Mouse (Mus musculus) thymus, adult 2 months (tissue): ENCODE results near the gene Grrp1. TPM values are rescaled to one million over a fixed set of nuclear protein-coding genes. Genes with fewer than 3 reads are reported as not detected.
"Not testable (repeated sequence)": the region's sequence is repeated elsewhere in the genome, so short reads cannot be mapped to it uniquely, and the experiment has no call there.

ENCODE experiments used
- DNase-seq: peaks from one replicate; pipeline ENCODE4 v3.0.0; 2021
- H3K27ac ChIP-seq: fragments of 200-500 bp; 2 replicates; pipeline ENCODE4 v1.5.1; 2012; ENCODE audit warnings: low read length, control low read depth; ENCODE audit not compliant: control insufficient read depth, insufficient read depth
- H3K27me3 ChIP-seq: fragments of 200-500 bp; 2 replicates; pipeline ENCODE4 v1.6.1; 2012; ENCODE audit warnings: mild to moderate bottlenecking, low read length, moderate library complexity, mixed read lengths; ENCODE audit not compliant: control insufficient read depth, insufficient read depth
- H3K36me3 ChIP-seq: fragments of 200-500 bp; 2 replicates; pipeline ENCODE4 v1.6.1; 2012; ENCODE audit warnings: mild to moderate bottlenecking, low read length, moderate library complexity; ENCODE audit not compliant: control insufficient read depth, insufficient read depth
- H3K4me1 ChIP-seq: fragments of 200-500 bp; replicated peaks from 2 replicates; pipeline ENCODE4 v1.6.1; 2012; ENCODE audit warnings: low read length; ENCODE audit not compliant: control insufficient read depth, insufficient read depth
- H3K4me3 ChIP-seq: fragments of 200-500 bp; 2 replicates; pipeline ENCODE4 v1.5.1; 2012; ENCODE audit warnings: mild to moderate bottlenecking, low read length, control low read depth, moderate library complexity; ENCODE audit not compliant: control insufficient read depth, insufficient read depth
- CTCF ChIP-seq: fragments of 200-500 bp; IDR thresholded peaks from 2 replicates; pipeline ENCODE4 v1.5.1; 2012; ENCODE audit warnings: mild to moderate bottlenecking, control low read depth, low read length, moderate library complexity, borderline replicate concordance; ENCODE audit not compliant: control insufficient read depth, poor library complexity, insufficient read depth; ENCODE audit errors: extremely low read depth
- POLR2A ChIP-seq: fragments of 200-500 bp; IDR thresholded peaks from 2 replicates; pipeline ENCODE4 v1.6.1; 2012; ENCODE audit warnings: mild to moderate bottlenecking, low read length, control low read depth, moderate library complexity; ENCODE audit not compliant: control insufficient read depth, poor library complexity, insufficient read depth; ENCODE audit errors: extremely low read depth
- WGBS: fragments of 180-500 bp; shearing (Covaris S2); methylation state at CpG from one replicate; pipeline ENCODE4 v1.1.7; 2018; 5-methylcytosine and 5-hydroxymethylcytosine counted together
- polyA plus RNA-seq: library from polyadenylated mRNA; depleted of rRNA; stranded (reverse); fragments of >200 nt; gene quantifications from 2 replicates; pipeline ENCODE4 v1.2.3, GENCODE M21; 2012

Gene Grrp1
- polyA plus RNA-seq, 1 experiment, result 6.6 TPM

GRCm38 (mm10) chr4:134296523-134296922 is 42.6 kb upstream of the Grrp1 start:
- TF ChIP-seq CTCF (no peak), POLR2A (no peak)
- no peak overlapping the region for H3K27ac ChIP-seq
- WGBS, result 96% methylated on average over 4 of the region's 4 CpGs

GRCm38 (mm10) chr4:134296096-134296495 is 42.2 kb upstream of the Grrp1 start:
- DNase-seq, H3K4me3 ChIP-seq, H3K36me3 ChIP-seq, H3K27ac ChIP-seq, H3K4me1 ChIP-seq, H3K27me3 ChIP-seq: not testable (repeated sequence)
- WGBS, result 90% methylated on average over 4 of the region's 4 CpGs

More at GRCm38 (mm10) chr4:134296523-134296922, 42.6 kb upstream of the Grrp1 start:
- Histone ChIP-seq H3K27me3 (no peaks in the 10 kb centered on the region), H3K36me3 (no peaks in the 10 kb centered on the region), H3K4me3 (no peak overlapping the region), H3K4me1 (peaks cover 6% of the 10 kb centered on the region)
- DNase-seq, result no peak

GRCm38 (mm10) chr4:134293692-134294163 is 39.8 kb upstream of the Grrp1 start:
- Histone ChIP-seq H3K4me3 (no peak overlapping the region), H3K36me3 (no peaks in the 10 kb centered on the region), H3K27me3 (no peaks in the 10 kb centered on the region), H3K27ac (no peak overlapping the region), H3K4me1 (no peaks in the 10 kb centered on the region; the same call in 1 of the 2 replicates)
- no peak for TF ChIP-seq CTCF
- no peak for TF ChIP-seq POLR2A
- 74% methylated on average over 9 of the region's 9 CpGs for WGBS
- no peak for DNase-seq

GRCm38 (mm10) chr4:134293061-134293691 is 39.3 kb upstream of the Grrp1 start:
- H3K36me3 ChIP-seq, result no peaks in the 10 kb centered on the region
- TF ChIP-seq POLR2A, result no peak
- TF ChIP-seq CTCF, result no peak
- H3K27ac ChIP-seq, result no peak overlapping the region
- WGBS, result 74% methylated on average over 18 of the region's 18 CpGs
- DNase-seq, result no peak
- no peak overlapping the region for H3K4me3 ChIP-seq
- no peaks in the 10 kb centered on the region for H3K27me3 ChIP-seq
- H3K4me1 ChIP-seq, result peaks cover 2% of the 10 kb centered on the region; the same call in 1 of the 2 replicates

- 20% methylated on average over 7 of the region's 7 CpGs for WGBS
- peak; percentile 79 for DNase-seq
- H3K27ac ChIP-seq, result no peak overlapping the region
- no peak overlapping the region for H3K4me3 ChIP-seq
- no peaks in the 10 kb centered on the region for H3K27me3 ChIP-seq
- no peaks in the 10 kb centered on the region for H3K36me3 ChIP-seq
- peaks cover 2% of the 10 kb centered on the region; the same call in 1 of the 2 replicates for H3K4me1 ChIP-seq
- peak; percentile 82 for TF ChIP-seq CTCF
- TF ChIP-seq POLR2A, result no peak
These were observed 38.2 kb upstream of the Grrp1 start for GRCm38 (mm10) chr4:134292067-134292466.

GRCm38 (mm10) chr4:134288397-134289256 is 34.7 kb upstream of the Grrp1 start:
- 58% methylated on average over 11 of the region's 11 CpGs for WGBS
- TF ChIP-seq CTCF (no peak), POLR2A (no peak)
- Histone ChIP-seq H3K27ac (no peak overlapping the region), H3K4me3 (no peak overlapping the region), H3K4me1 (peaks cover 7% of the 10 kb centered on the region), H3K36me3 (0 out of 2 replicates have a peak, but pooled peaks cover 3% of the 10 kb centered on the region), H3K27me3 (no peaks in the 10 kb centered on the region)
- DNase-seq, result no peak
